Mouse (Mus musculus): ENCODE data around the gene Foxb2. TPM values are rescaled to one million over a fixed set of nuclear protein-coding genes. Genes with fewer than 3 reads are reported as not detected.
"Not testable (repeated sequence)": the region's sequence is repeated elsewhere in the genome, so short reads cannot be mapped to it uniquely, and the experiment has no call there.

The Foxb2 gene
- polyA plus RNA-seq, 1 experiment from 2014 or later = not detected

DNA sequence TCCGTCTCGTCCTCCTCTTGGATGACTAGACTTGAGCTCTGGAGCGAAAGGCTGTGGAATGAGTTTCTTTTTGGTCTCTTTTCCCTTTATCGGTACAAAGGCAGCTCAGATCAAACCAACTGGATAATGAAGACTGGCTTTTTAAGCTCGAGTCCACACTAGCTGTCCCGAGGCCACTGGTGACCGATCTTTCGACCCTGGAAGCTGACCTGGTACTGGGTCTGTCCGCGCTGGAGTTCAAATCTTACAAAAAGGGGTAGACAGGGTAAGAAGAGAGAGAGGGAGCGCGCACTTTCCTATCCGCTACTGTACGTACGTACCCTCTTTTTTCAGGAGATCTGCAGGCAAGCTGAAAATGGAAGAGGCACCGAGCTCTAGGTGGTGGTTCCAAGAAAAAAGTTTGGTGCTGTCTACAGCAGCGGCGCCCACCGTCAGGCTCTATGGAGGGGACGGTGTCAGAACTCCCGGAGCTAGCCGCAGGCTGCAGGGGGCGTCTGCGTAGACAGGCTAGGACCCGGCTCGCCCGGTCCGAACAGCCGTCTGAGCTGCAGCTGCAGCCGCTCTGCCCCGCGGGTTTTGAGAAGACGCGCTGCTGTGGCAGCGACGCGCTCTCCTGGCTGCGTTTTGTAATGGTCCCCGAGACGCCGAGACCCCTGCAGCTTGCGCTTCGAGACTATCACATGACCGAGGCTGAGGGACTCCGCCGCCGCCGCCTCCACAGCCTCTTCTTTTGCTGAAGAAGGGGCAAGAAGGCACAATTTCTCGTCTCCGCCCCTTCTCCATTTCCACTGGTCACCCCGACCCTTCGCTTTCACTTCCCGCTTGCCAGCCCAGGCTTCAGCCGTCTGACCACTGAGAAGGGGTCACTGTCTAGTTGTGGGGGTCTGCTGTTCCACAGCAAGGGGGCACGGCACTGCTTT, 597 bp upstream of the Foxb2 start:
- H3K36me3 ChIP-seq (ENCODE audit: control insufficient read depth, insufficient read depth, low read length) = no peaks in the 10 kb centered on the region
- ATAC-seq (ENCODE audit: insufficient read depth, low FRiP score, low TSS enrichment) (peak; percentile 38; the same call in 1 of the 2 replicates), DNase-seq (ENCODE audit: low spot score) (peak; percentile 69)
- H3K27me3 ChIP-seq (ENCODE audit: control insufficient read depth, insufficient read depth, low read length) = peaks cover 99% of the 10 kb centered on the region
- H3K4me2 ChIP-seq (ENCODE audit: low read depth) = peak overlapping the region; percentile 33
- H3K9ac ChIP-seq (ENCODE audit: low read length) = no peak overlapping the region
- H3K4me3 ChIP-seq (ENCODE audit: low read depth, low read length) = peak overlapping the region; percentile 25
- H3K9me3 ChIP-seq (ENCODE audit: control insufficient read depth, low read length) = no peaks in the 10 kb centered on the region
- WGBS = under 1% methylated on average over 51 of the region's 55 CpGs
- H3K27ac ChIP-seq (ENCODE audit: low read depth, low read length) = no peak overlapping the region
- H3K4me1 ChIP-seq (ENCODE audit: control insufficient read depth, insufficient read depth, low read length) = peaks cover 17% of the 10 kb centered on the region

DNA sequence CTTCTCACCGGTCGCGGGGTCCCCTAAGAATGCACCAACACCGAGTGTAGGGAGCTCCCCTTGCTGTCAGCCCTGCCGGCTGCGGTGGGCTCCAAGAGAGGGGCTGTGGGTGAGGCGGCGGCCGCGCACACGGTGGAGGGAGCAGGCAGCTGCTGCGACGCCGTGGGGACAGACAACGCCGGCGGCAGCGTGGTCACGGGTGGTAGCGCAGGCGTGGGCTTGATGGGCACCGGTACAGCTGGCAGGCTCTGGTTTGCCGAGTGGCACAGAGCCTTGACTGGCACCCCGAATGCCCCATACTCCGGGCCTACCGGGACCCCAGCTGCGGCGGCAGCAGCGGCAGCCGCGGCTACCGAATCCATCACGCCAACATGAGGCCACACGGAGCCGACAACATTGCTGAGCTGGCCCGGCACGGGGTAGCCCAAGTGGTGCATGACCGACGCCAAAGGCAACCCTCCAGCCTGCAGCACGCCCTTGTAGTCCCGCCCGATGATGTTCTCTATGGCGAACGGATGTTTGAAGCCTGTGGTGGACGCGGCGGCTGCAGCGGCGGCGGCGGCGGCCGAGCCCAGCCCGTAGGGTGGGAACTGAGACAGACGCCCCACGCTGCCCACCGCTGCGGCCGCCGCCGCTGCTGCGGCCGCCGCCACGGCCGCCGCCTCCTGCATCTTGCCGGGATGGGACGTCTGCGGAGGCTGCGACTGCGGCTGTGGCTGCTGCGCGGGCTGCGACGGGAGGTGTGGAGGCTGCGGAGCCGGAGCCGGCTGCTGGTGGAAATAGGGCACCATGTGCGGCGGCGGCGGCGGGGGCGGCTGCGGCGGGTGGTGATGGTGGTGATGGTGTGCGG, 1.0 kb downstream of the Foxb2 start:
- H3K4me2 ChIP-seq (ENCODE audit: low read depth) = peak overlapping the region; percentile 61
- H3K9me3 ChIP-seq (ENCODE audit: control insufficient read depth, low read length) = no peaks in the 10 kb centered on the region
- no peak overlapping the region for H3K27ac ChIP-seq (ENCODE audit: low read depth, low read length)
- H3K36me3 ChIP-seq (ENCODE audit: control insufficient read depth, insufficient read depth, low read length) = no peaks in the 10 kb centered on the region
- H3K4me1 ChIP-seq (ENCODE audit: control insufficient read depth, insufficient read depth, low read length) = peaks cover 17% of the 10 kb centered on the region
- ATAC-seq (ENCODE audit: insufficient read depth, low FRiP score, low TSS enrichment) (peak; percentile 54), DNase-seq (ENCODE audit: low spot score) (peak; percentile 61)
- 0% methylated on average over 70 of the region's 88 CpGs for WGBS
- H3K4me3 ChIP-seq (ENCODE audit: low read depth, low read length) = peak overlapping the region; percentile 40
- peaks cover 99% of the 10 kb centered on the region for H3K27me3 ChIP-seq (ENCODE audit: control insufficient read depth, insufficient read depth, low read length)
- H3K9ac ChIP-seq (ENCODE audit: low read length) = peak overlapping the region; percentile 22; the same call in 1 of the 2 replicates

DNA sequence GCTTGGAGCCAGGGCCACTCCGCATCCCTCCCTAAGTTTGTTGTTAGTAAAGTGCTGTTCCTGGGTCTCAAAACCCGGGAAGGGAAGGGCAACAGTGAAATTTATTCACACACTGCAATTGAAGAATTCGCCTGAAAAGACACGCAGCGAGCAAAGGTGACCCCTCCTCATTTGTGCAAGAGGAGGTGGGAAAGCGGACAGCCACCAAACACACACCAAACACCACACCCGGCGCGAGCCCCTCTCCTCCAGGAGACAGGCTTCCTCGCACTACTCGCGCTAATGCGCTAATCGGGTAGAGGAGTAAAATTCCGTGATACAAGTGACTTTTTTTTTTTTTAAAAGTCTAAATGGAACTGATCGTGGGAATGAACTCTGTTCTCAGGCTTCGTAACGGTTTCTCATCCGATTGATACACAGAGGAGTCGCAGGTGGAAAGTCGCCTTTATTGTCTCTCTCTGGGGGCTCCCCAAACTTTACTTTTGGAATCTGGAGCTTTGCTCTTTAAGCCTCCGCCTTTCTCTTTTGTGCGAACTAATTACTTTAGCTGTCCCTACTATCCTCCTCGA, 2.3 kb downstream of the Foxb2 start:
- WGBS = under 1% methylated on average over 24 of the region's 24 CpGs
- H3K4me2 ChIP-seq (ENCODE audit: low read depth) = no peak overlapping the region
- H3K36me3 ChIP-seq (ENCODE audit: control insufficient read depth, insufficient read depth, low read length) = no peaks in the 10 kb centered on the region
- H3K27me3 ChIP-seq (ENCODE audit: control insufficient read depth, insufficient read depth, low read length) = peaks cover 90% of the 10 kb centered on the region
- no peak overlapping the region for H3K4me3 ChIP-seq (ENCODE audit: low read depth, low read length)
- H3K9ac ChIP-seq (ENCODE audit: low read length) = no peak overlapping the region
- no peaks in the 10 kb centered on the region for H3K9me3 ChIP-seq (ENCODE audit: control insufficient read depth, low read length)
- H3K4me1 ChIP-seq (ENCODE audit: control insufficient read depth, insufficient read depth, low read length) = peaks cover 17% of the 10 kb centered on the region
- DNase-seq (ENCODE audit: low spot score) (peak; percentile 56), ATAC-seq (ENCODE audit: insufficient read depth, low FRiP score, low TSS enrichment) (no peak)
- no peak overlapping the region for H3K27ac ChIP-seq (ENCODE audit: low read depth, low read length)

DNA sequence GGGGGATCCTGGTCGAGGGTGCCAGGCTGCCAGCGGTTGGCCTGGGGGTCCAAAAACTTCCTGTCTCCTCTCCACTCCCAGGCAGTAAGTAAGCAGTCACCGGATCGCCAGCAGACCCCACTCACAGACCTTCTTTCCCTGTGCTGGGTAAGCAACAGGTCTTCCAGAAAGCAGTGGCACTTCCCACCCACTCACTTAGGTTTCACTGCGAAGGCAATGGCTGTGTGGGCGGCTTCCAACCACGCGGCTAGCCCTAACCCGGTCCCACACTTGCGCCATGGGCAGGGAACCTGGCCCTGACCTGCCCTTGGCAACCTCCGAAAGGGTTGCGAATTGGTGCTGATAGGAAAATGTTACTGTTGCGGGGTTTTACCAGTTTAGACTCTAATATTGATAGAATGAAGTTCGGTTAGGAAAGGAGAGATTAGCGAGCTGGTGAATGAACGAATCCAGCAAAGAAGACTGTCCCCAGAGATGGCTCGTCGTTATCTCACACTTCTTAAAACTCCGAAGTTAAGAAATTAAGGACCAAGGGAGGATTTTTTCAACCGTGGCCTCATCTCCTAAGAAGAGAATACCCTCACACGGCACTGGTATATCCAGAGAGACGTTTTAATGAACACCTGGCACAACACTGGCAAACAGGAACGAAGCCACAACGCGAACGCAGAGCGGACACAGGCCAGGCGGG, 3.0 kb downstream of the Foxb2 start:
- Histone ChIP-seq H3K27ac (ENCODE audit: low read depth, low read length) (no peak overlapping the region), H3K4me3 (ENCODE audit: low read depth, low read length) (no peak overlapping the region), H3K4me2 (ENCODE audit: low read depth) (no peak overlapping the region), H3K9me3 (ENCODE audit: control insufficient read depth, low read length) (no peaks in the 10 kb centered on the region), H3K27me3 (ENCODE audit: control insufficient read depth, insufficient read depth, low read length) (peaks cover 85% of the 10 kb centered on the region), H3K4me1 (ENCODE audit: control insufficient read depth, insufficient read depth, low read length) (peaks cover 17% of the 10 kb centered on the region), H3K36me3 (ENCODE audit: control insufficient read depth, insufficient read depth, low read length) (no peaks in the 10 kb centered on the region), H3K9ac (ENCODE audit: low read length) (no peak overlapping the region)
- peak; percentile 38 for DNase-seq (ENCODE audit: low spot score)
- 1% methylated on average over 28 of the region's 28 CpGs for WGBS
- no peak for ATAC-seq (ENCODE audit: insufficient read depth, low FRiP score, low TSS enrichment)

DNA sequence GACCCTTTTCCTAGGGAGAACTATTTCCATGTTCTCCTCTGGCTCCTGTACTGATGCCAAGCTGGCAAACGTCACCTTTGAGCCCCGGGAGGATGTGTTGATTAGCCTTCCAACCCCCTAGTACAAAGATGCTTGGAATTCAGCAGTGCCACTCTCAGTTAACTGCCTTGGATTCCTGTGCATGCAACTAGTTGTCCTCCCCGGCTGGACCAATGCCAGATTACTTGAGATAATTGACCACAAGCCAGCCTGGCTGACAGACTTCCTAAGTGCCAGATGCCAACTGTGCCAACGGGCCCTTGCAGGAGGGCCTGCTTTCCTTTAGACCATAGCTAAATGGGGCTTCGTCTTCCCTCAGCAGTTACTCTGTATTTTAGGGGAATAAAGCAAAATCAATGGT, 5.1 kb downstream of the Foxb2 start:
- Histone ChIP-seq H3K27ac (ENCODE audit: low read depth, low read length) (no peak overlapping the region), H3K4me2 (ENCODE audit: low read depth) (no peak overlapping the region), H3K4me1 (ENCODE audit: control insufficient read depth, insufficient read depth, low read length) (peaks cover 12% of the 10 kb centered on the region), H3K36me3 (ENCODE audit: control insufficient read depth, insufficient read depth, low read length) (no peaks in the 10 kb centered on the region), H3K9me3 (ENCODE audit: control insufficient read depth, low read length) (no peaks in the 10 kb centered on the region), H3K4me3 (ENCODE audit: low read depth, low read length) (no peak overlapping the region), H3K27me3 (ENCODE audit: control insufficient read depth, insufficient read depth, low read length) (peaks cover 64% of the 10 kb centered on the region), H3K9ac (ENCODE audit: low read length) (no peak overlapping the region)
- WGBS = 40% methylated on average over 5 of the region's 5 CpGs
- DNase-seq (ENCODE audit: low spot score) = no peak
- no peak for ATAC-seq (ENCODE audit: insufficient read depth, low FRiP score, low TSS enrichment)

DNA sequence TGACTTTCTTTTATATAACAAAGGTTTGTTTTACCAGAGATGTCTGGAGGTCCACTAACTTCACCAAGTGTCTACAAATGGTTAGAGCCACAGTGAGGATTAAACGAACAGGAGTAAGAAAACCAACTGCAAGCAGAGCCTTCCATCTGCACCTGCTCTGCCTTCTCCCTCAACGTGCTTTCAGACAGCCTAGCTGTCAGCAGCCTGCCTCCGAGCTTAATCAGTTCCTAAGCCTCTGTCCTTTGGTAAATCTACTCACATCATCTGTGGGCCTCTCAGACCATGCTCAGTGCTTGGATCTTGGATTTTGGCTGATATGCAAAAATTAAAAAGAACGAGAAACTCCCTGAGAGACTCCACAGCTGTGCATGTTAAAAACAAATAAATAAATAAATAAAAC, 15.0 kb downstream of the Foxb2 start:
- Histone ChIP-seq H3K4me1 (ENCODE audit: control insufficient read depth, insufficient read depth, low read length) (no peaks in the 10 kb centered on the region), H3K4me2 (ENCODE audit: low read depth) (no peak overlapping the region), H3K36me3 (ENCODE audit: control insufficient read depth, insufficient read depth, low read length) (no peaks in the 10 kb centered on the region), H3K4me3 (ENCODE audit: low read depth, low read length) (no peak overlapping the region), H3K27ac (ENCODE audit: low read depth, low read length) (no peak overlapping the region), H3K9ac (ENCODE audit: low read length) (no peak overlapping the region), H3K9me3 (ENCODE audit: control insufficient read depth, low read length) (no peaks in the 10 kb centered on the region), H3K27me3 (ENCODE audit: control insufficient read depth, insufficient read depth, low read length) (no peaks in the 10 kb centered on the region)
- DNase-seq (ENCODE audit: low spot score) (no peak), ATAC-seq (ENCODE audit: insufficient read depth, low FRiP score, low TSS enrichment) (no peak)
- 74% methylated on average over 4 of the region's 4 CpGs for WGBS

DNA sequence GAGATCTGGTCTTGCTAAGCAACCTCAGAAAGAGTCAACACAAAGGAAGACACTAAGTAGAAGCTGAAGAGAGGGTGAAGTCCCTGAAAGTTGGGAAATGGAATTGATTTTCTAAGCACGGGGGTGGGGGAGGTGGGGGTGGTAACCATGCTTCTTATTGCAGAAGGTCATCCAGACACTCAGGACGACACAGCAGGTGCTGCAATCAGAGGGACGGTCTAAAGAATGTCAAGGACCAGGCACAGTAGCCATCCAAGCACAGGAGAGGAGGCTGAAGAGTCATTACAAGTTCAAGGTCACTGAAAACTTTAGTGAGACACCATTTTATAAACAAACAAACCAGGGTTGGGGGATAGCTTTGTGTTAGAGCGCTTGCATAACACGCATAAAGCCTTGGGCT, 16.9 kb downstream of the Foxb2 start:
- Histone ChIP-seq H3K4me1 (ENCODE audit: control insufficient read depth, insufficient read depth, low read length) (no peaks in the 10 kb centered on the region), H3K9me3 (ENCODE audit: control insufficient read depth, low read length) (no peaks in the 10 kb centered on the region), H3K4me2 (ENCODE audit: low read depth) (no peak overlapping the region), H3K36me3 (ENCODE audit: control insufficient read depth, insufficient read depth, low read length) (no peaks in the 10 kb centered on the region), H3K27ac (ENCODE audit: low read depth, low read length) (no peak overlapping the region), H3K4me3 (ENCODE audit: low read depth, low read length) (no peak overlapping the region), H3K9ac (ENCODE audit: low read length) (no peak overlapping the region), H3K27me3 (ENCODE audit: control insufficient read depth, insufficient read depth, low read length) (no peaks in the 10 kb centered on the region)
- WGBS = 72% methylated on average over 5 of the region's 5 CpGs
- ATAC-seq (ENCODE audit: insufficient read depth, low FRiP score, low TSS enrichment) (no peak), DNase-seq (ENCODE audit: low spot score) (no peak)

DNA sequence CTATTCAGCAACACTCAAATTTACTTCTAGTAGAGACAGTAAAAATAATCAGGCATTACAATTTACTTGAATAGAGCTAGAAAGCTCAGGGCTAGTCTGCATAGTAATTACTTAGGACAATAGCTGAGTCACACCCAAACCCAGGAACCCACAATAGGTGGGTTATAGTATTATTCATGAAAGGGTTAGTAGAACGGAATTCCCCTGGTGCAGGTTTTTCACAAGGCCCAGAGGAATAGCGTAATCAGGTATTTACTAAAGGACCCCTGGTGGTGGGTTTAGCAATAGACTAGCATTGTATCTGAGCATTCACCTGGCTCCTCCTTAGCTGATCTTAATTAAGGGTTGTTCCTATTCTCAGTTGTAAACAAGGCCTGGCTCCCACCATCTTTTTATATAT, 29.5 kb downstream of the Foxb2 start:
- 85% methylated on average over 2 of the region's 2 CpGs for WGBS
- not testable (repeated sequence) for H3K27me3 ChIP-seq (ENCODE audit: control insufficient read depth, insufficient read depth, low read length); ATAC-seq (ENCODE audit: insufficient read depth, low FRiP score, low TSS enrichment); DNase-seq (ENCODE audit: low spot score); H3K4me2 ChIP-seq (ENCODE audit: low read depth); H3K4me3 ChIP-seq (ENCODE audit: low read depth, low read length); H3K36me3 ChIP-seq (ENCODE audit: control insufficient read depth, insufficient read depth, low read length); H3K4me1 ChIP-seq (ENCODE audit: control insufficient read depth, insufficient read depth, low read length); H3K9me3 ChIP-seq (ENCODE audit: control insufficient read depth, low read length); H3K9ac ChIP-seq (ENCODE audit: low read length); H3K27ac ChIP-seq (ENCODE audit: low read depth, low read length)

Measured in neural tube, embryonic 11.5 days (tissue).